Mouse (Mus musculus) limb, embryonic 14.5 days (tissue): ENCODE results near the gene Prkaa1. TPM values are rescaled to one million over a fixed set of nuclear protein-coding genes. Genes with fewer than 3 reads are reported as not detected.
A peak's percentile ranks its signal among the peaks of the same experiment; 100 is the strongest.

Source experiments
- ATAC-seq: fragments of 200-750 bp; cut with Nextera tagmentation; 2 replicates; pipeline ENCODE4 v1.8.0; 2017; ENCODE audit warnings: low read depth, moderate number of reproducible peaks, moderate TSS enrichment; ENCODE audit not compliant: low FRiP score
- DNase-seq: peaks from one replicate; pipeline ENCODE4 v3.0.0-alpha.2; 2015; ENCODE audit warnings: low spot score
- H3K27ac ChIP-seq: fragments of 300-500 bp; sonication (generic); replicated peaks from 2 replicates; pipeline ENCODE4 v1.5.1; 2014; ENCODE audit warnings: low read depth, mild to moderate bottlenecking, low read length, moderate library complexity, mixed read lengths
- H3K27me3 ChIP-seq: fragments of 300-500 bp; sonication (generic); 2 replicates; pipeline ENCODE4 v1.6.1; 2014; ENCODE audit warnings: low read length, mixed read lengths; ENCODE audit not compliant: control insufficient read depth, insufficient read depth
- H3K36me3 ChIP-seq: fragments of 300-500 bp; sonication (generic); 2 replicates; pipeline ENCODE4 v1.6.1; 2014; ENCODE audit warnings: mild to moderate bottlenecking, low read length, moderate library complexity, mixed read lengths; ENCODE audit not compliant: control insufficient read depth, insufficient read depth
- H3K4me1 ChIP-seq: fragments of 300-500 bp; sonication (generic); 2 replicates; pipeline ENCODE4 v1.6.1; 2014; ENCODE audit warnings: antibody characterized with exemption, low read length, mixed read lengths; ENCODE audit not compliant: control insufficient read depth, insufficient read depth
- H3K4me2 ChIP-seq: fragments of 300-500 bp; sonication (generic); replicated peaks from 2 replicates; pipeline ENCODE4 v1.6.1; 2014; ENCODE audit warnings: low read depth, mild to moderate bottlenecking, low read length, moderate library complexity; ENCODE audit not compliant: severe bottlenecking
- H3K4me3 ChIP-seq: fragments of 300-500 bp; sonication (generic); replicated peaks from 2 replicates; pipeline ENCODE4 v1.5.1; 2014; ENCODE audit warnings: low read length
- H3K9ac ChIP-seq: fragments of 300-500 bp; sonication (generic); 2 replicates; pipeline ENCODE4 v1.6.1; 2014; ENCODE audit warnings: mild to moderate bottlenecking, low read depth, low read length, moderate library complexity; ENCODE audit not compliant: severe bottlenecking
- H3K9me3 ChIP-seq: fragments of 300-500 bp; sonication (generic); 2 replicates; pipeline ENCODE4 v1.6.1; 2016; ENCODE audit warnings: low read length; ENCODE audit not compliant: control insufficient read depth
- POLR2A ChIP-seq: fragments of 200-500 bp; IDR thresholded peaks from 2 replicates; pipeline ENCODE4 v1.8.0; 2012; ENCODE audit warnings: inconsistent platforms, mild to moderate bottlenecking, moderate library complexity, borderline replicate concordance; ENCODE audit not compliant: insufficient read depth, insufficient read length; ENCODE audit errors: extremely low read depth
- WGBS: fragments of 180-500 bp; shearing (Covaris S2); extraction: QIAGEN DNeasy Blood & Tissue Kit; methylation state at CpG from one replicate; pipeline ENCODE4 v1.1.7; 2014; 5-methylcytosine and 5-hydroxymethylcytosine counted together
- polyA plus RNA-seq, 2 experiments: library from polyadenylated mRNA; depleted of rRNA in 1 of 2; stranded (reverse) in 1 of 2; unstranded in 1 of 2; fragments of >200 nt; fragmentation: Nextera tagmentation in 1 of 2; extraction: Ambion mirVana in 1 of 2; gene quantifications; 2 replicates each; pipeline versions ENCODE4 v1.2.1 to v1.2.3; 2012 to 2014

Prkaa1 gene
- polyA plus RNA-seq, 2 experiments: 13.5 to 17.7 TPM

DNA sequence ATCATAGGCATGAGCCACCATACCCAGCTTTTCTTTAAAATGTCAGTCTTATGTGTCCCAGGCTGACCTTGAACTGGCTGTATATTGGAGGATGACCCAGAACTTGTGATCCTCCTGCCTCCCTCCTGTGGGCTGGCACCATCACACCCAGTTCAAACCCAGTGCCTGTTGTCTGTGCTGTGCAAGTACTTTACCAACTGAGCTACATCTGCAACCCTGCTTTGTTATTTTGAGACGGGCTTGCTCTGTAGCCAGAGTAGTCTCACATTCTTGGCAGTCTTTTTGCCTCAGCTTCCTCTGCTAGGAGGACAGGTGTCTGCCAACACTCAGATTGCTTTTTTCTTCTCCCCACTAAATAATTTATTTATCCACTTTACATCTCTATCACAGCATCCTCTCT, 13.7 kb downstream of the Prkaa1 start:
- Histone ChIP-seq H3K4me2 (no peak overlapping the region), H3K27me3 (no peaks in the 10 kb centered on the region), H3K4me3 (no peak overlapping the region), H3K9ac (no peak overlapping the region), H3K36me3 (peaks cover 8% of the 10 kb centered on the region; the same call in 1 of the 2 replicates), H3K9me3 (no peaks in the 10 kb centered on the region), H3K27ac (no peak overlapping the region), H3K4me1 (no peaks in the 10 kb centered on the region)
- TF ChIP-seq POLR2A: no peak
- 78% methylated on average over 1 of the region's 1 CpGs for WGBS
- ATAC-seq (no peak), DNase-seq (no peak)

DNA sequence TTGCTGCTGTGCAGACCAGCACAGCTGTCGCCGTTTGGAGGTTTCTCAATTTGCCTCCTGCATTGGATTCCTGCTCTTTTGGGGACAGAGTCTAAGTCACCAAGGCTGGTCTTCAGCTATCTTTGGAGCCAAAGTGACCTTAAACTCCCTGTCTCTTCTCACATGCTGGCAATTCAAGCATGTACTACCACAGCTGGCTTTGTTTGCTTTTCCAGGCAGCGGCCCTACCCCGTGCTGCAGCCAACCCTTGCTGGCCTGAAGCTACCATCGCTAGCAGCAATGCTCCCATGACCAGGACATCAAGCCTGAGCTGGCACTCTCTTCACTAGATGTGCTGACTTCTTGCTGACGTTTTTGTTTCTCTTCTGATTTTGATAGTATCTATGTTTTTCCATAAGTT, 15.2 kb downstream of the Prkaa1 start:
- no peaks in the 10 kb centered on the region for H3K4me1 ChIP-seq
- DNase-seq (no peak), ATAC-seq (0 out of 2 replicates have a peak, but pooled peaks have one; percentile 6)
- H3K4me2 ChIP-seq: no peak overlapping the region
- no peaks in the 10 kb centered on the region for H3K9me3 ChIP-seq
- H3K9ac ChIP-seq: no peak overlapping the region
- H3K36me3 ChIP-seq: peaks cover 18% of the 10 kb centered on the region; the same call in 1 of the 2 replicates
- no peak overlapping the region for H3K4me3 ChIP-seq
- no peaks in the 10 kb centered on the region for H3K27me3 ChIP-seq
- H3K27ac ChIP-seq: no peak overlapping the region
- TF ChIP-seq POLR2A: no peak
- WGBS: 86% methylated on average over 6 of the region's 6 CpGs

DNA sequence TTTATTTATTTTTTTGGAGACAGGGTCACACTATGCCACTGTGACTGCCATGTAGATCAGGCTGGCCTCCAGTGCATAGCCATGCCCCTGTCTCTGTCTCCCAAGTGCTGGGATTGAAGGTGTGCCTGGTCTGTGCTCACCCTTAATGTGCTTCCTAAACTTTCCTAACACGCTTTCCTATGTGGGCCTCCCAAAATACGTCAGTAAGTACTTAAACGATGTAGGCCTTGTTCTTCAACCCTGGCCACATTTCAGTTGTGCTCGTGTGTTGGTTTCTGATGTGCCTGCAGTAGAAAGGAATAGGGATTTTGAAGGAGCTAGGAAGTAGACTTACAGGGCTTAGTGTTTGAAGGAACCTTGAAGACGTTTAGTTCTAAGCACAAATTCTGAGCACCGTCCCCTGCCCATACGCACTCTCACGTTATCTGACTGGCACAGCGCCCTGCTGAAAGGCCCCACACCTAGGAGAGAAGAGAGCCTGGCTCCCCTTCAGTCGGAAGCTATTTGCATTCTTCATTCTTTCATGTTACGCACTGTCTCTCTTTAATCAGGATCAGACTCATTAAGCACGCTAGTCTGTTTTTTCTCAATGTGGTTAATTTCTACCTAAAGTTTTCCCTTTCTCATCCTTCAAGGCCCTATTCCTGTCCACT, 21.6 kb downstream of the Prkaa1 start:
- Histone ChIP-seq H3K4me3 (no peak overlapping the region), H3K9ac (no peak overlapping the region), H3K27me3 (no peaks in the 10 kb centered on the region), H3K27ac (no peak overlapping the region), H3K36me3 (peaks cover 61% of the 10 kb centered on the region), H3K9me3 (no peaks in the 10 kb centered on the region), H3K4me1 (no peaks in the 10 kb centered on the region), H3K4me2 (no peak overlapping the region)
- TF ChIP-seq POLR2A: no peak
- DNase-seq (no peak), ATAC-seq (no peak)
- WGBS: 90% methylated on average over 12 of the region's 12 CpGs

DNA sequence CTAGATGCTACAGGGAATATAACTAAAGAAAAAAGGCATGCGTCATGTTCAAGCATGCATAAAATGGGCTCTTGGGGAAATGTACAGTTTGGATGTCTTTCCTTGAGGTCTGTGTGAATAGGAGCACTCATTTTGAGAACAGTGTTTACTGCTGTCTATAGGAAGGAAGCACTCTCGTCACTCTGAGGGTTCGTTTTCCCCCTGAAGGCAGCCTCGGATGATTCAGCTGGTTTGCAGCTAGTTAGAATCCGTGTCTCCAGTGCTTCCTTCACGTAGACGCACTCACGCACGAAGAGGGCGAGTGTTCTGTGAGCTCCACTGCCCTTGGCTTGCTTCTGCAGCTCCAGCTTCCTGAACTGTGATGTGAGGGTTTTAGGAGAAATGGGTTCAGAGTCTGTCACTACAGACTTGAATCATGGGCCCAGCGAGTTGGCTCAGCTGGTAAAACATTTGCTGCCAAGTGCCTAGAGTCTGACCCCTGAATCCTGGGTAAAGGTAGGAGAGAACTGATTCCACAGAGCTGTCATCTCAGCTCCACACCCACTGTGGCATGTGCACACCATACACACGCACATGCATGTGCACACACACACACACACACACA, 29.7 kb downstream of the Prkaa1 start:
- no peaks in the 10 kb centered on the region for H3K27me3 ChIP-seq
- no peaks in the 10 kb centered on the region for H3K4me1 ChIP-seq
- no peak for TF ChIP-seq POLR2A
- DNase-seq (no peak), ATAC-seq (no peak)
- no peak overlapping the region for H3K27ac ChIP-seq
- WGBS: 86% methylated on average over 12 of the region's 12 CpGs
- H3K9ac ChIP-seq: no peak overlapping the region
- H3K4me3 ChIP-seq: no peak overlapping the region
- no peaks in the 10 kb centered on the region for H3K9me3 ChIP-seq
- peaks cover 70% of the 10 kb centered on the region for H3K36me3 ChIP-seq
- no peak overlapping the region for H3K4me2 ChIP-seq

DNA sequence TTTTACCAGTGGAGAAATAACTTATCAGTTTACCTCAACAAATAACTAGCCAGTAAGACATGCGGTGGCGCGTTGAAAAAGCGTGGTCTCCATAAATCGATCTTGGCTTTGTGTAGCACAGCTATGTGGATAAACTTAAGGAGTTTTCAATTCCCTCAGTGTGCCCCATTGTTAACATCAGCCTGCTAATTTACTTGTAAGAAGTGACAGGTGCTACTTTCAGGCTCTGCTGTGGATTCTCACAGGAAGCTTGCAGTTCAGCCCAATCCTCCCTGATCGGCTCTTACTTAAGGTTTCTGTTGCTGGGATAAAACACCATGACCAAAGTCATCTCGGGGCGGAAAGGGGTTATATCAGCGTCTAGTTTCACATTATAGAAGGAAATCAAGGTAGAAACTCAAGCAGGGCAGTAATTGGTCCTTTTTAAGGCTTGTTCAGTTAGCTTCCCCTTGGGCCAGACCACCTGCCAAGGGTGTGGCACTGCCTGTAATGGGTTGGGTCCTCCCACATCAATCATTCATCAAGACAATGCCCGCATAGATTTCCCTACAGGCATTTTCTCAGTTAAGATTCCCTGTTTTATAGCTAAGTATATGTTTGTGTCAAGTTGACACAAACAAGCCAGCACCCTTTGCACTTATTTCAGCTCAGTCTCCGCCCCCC, 41.1 kb downstream of the Prkaa1 start:
- peaks cover 8% of the 10 kb centered on the region; the same call in 1 of the 2 replicates for H3K36me3 ChIP-seq
- ATAC-seq (no peak; the same call in 1 of the 2 replicates), DNase-seq (no peak)
- 42% methylated on average over 10 of the region's 11 CpGs for WGBS
- peak overlapping the region; percentile 77 for H3K9ac ChIP-seq
- no peak for TF ChIP-seq POLR2A
- H3K27me3 ChIP-seq: no peaks in the 10 kb centered on the region
- peak overlapping the region; percentile 74 for H3K4me2 ChIP-seq
- H3K4me3 ChIP-seq: peak overlapping the region; percentile 94
- H3K27ac ChIP-seq: peak overlapping the region; percentile 72
- no peaks in the 10 kb centered on the region for H3K9me3 ChIP-seq
- H3K4me1 ChIP-seq: peaks cover 8% of the 10 kb centered on the region
